Mouse (Mus musculus) heart, postnatal 0 days (tissue): ENCODE data around the gene Chrne.

Source experiments
- CTCF ChIP-seq: IDR thresholded peaks from 2 replicates; pipeline ENCODE4 v1.5.1; 2016; ENCODE audit warnings: antibody characterized with exemption, control low read depth, low read depth
- EP300 ChIP-seq: IDR thresholded peaks from 2 replicates; pipeline ENCODE4 v1.6.1; 2016; ENCODE audit warnings: antibody characterized with exemption, low read depth

- TF ChIP-seq CTCF = no peak
- TF ChIP-seq EP300 = 0 out of 2 replicates have a peak, but pooled peaks have one; percentile 21
These were observed 33.2 kb upstream of the Chrne start for GRCm38 (mm10) chr11:70652029-70652883.
